Mouse (Mus musculus) forebrain, embryonic 13.5 days (tissue): Measurements from ENCODE around the gene Crisp2. TPM values are rescaled to one million over a fixed set of nuclear protein-coding genes. Genes with fewer than 3 reads are reported as not detected.
A peak's percentile ranks its signal among the peaks of the same experiment; 100 is the strongest.

Experiments used
- ATAC-seq: fragments of 200-750 bp; cut with Nextera tagmentation; 2 replicates; pipeline ENCODE4 v1.8.0; 2017
- H3K27ac ChIP-seq: fragments of 300-500 bp; sonication (generic); 2 replicates; pipeline ENCODE4 v1.5.1; 2015; ENCODE audit warnings: inconsistent platforms, mild to moderate bottlenecking, moderate library complexity
- H3K27me3 ChIP-seq: fragments of 300-500 bp; sonication (generic); 2 replicates; pipeline ENCODE4 v1.6.1; 2015; ENCODE audit warnings: mild to moderate bottlenecking, inconsistent platforms
- H3K36me3 ChIP-seq: fragments of 300-500 bp; sonication (generic); 2 replicates; pipeline ENCODE4 v1.6.1; 2015; ENCODE audit warnings: mild to moderate bottlenecking, inconsistent platforms; ENCODE audit not compliant: poor library complexity, severe bottlenecking
- H3K4me1 ChIP-seq: fragments of 300-500 bp; sonication (generic); 2 replicates; pipeline ENCODE4 v1.6.1; 2015; ENCODE audit warnings: inconsistent platforms
- H3K4me2 ChIP-seq: fragments of 300-500 bp; sonication (generic); 2 replicates; pipeline ENCODE4 v1.6.1; 2015; ENCODE audit warnings: inconsistent platforms, mild to moderate bottlenecking, moderate library complexity
- H3K4me3 ChIP-seq: fragments of 300-500 bp; sonication (generic); 2 replicates; pipeline ENCODE4 v1.5.1; 2015; ENCODE audit warnings: mild to moderate bottlenecking, inconsistent platforms
- H3K9ac ChIP-seq: fragments of 300-500 bp; sonication (generic); 2 replicates; pipeline ENCODE4 v1.6.1; 2015; ENCODE audit warnings: mild to moderate bottlenecking, inconsistent platforms
- H3K9me3 ChIP-seq: fragments of 300-500 bp; sonication (generic); replicated peaks from 2 replicates; pipeline ENCODE4 v1.6.1; 2016; ENCODE audit warnings: inconsistent platforms
- WGBS: fragments of 180-500 bp; shearing (Covaris S2); methylation state at CpG from one replicate; pipeline ENCODE4 v1.1.7; 2015; 5-methylcytosine and 5-hydroxymethylcytosine counted together
- polyA plus RNA-seq: library from polyadenylated mRNA; unstranded; fragments of >200 nt; fragmentation: Nextera tagmentation; extraction: Ambion mirVana; gene quantifications from 2 replicates; pipeline ENCODE4 v1.2.1, GENCODE M21; 2015

Gene Crisp2
- polyA plus RNA-seq, result not detected in 2 replicates

DNA sequence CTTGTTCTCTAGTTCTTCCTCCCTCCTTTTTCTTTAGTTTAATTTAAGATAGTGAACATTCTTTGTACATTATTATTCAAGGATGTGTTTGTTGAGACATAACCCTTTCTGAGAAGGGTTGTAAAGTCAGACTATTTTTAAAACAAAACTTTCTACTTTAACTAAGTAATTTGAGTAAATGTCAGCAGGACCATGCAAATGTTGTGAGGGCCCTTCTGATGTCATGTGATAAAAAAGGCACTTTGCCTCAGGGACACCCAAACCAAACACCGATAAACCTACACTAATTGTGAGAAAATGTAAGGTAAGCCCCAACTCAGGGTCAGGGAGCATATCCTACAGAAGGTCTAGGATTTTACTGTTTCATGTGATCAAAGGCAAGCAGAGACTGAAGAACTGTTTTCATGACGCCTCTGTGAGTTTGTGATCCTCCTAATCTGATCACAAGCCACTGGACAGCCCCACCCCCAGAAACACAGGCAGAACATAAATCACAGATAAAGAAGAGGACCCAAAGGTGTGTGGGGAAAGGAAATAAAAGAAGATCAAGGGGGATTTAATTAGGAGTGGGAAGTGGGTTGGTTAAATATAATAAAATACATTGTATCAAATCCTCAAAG is at the start of gene Crisp2:
Gene Crisp2, minus strand, starts transcription at position 51 of the 620 bp plus-strand sequence.
- no peak for ATAC-seq
- H3K4me2 ChIP-seq, result no peak within 1 kb of the TSS
- H3K4me1 ChIP-seq, result no peaks in the 10 kb centered on the region
- no peak within 1 kb of the TSS for H3K27ac ChIP-seq
- no peak within 1 kb of the TSS for H3K9ac ChIP-seq
- H3K9me3 ChIP-seq, result no peaks in the 10 kb centered on the region
- H3K36me3 ChIP-seq, result no peaks in the 10 kb centered on the region
- H3K27me3 ChIP-seq, result no peaks in the 10 kb centered on the region
- no peak within 1 kb of the TSS for H3K4me3 ChIP-seq
- 59% methylated on average over 2 of the region's 2 CpGs for WGBS

DNA sequence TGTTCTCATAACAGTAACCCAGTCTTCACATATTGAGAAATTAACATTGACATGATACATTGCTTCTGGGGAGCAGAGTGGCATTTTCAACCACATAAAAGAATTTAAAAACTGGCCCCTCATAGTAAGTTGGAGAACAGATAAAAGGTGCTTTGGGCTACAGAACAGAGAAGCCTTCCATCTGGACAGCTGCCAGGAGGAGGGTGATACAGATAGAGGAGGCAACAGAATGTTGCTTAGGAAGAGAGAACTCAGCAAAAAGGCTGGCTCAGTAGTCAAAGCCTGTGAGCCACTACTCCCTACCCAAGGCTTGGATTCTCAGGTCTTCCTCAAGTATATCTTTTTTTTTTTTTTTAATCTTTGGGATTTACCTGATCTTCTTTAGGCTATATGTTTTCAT is 48.3 kb upstream of the Crisp2 start:
- H3K27ac ChIP-seq, result no peak overlapping the region
- H3K27me3 ChIP-seq, result no peaks in the 10 kb centered on the region
- no peaks in the 10 kb centered on the region for H3K9me3 ChIP-seq
- ATAC-seq, result no peak
- H3K4me1 ChIP-seq, result no peaks in the 10 kb centered on the region
- H3K36me3 ChIP-seq, result no peaks in the 10 kb centered on the region
- no peak overlapping the region for H3K4me3 ChIP-seq
- H3K9ac ChIP-seq, result no peak overlapping the region
- H3K4me2 ChIP-seq, result no peak overlapping the region

DNA sequence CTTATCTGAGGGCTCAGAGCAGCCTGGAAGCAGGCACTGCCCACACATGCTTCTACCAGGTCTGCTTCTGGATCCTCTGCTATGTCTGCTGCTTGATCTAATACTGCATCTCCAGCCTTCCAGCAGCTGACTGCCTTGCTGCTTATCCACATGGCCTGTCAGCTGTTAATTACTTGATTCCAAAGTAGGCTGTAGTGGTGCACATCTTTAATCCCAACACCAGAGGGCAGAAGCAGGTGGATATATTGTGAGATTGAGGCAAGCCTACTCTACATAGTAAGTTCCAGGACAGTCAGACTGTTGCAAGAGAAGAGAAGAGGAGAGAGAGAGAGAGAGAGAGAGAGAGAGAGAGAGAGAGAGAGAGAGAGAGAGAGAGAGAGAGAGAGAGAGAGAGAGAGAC is 30.5 kb upstream of the Crisp2 start:
- H3K4me2 ChIP-seq, result no peak overlapping the region
- no peak overlapping the region for H3K9ac ChIP-seq
- no peaks in the 10 kb centered on the region for H3K27me3 ChIP-seq
- H3K9me3 ChIP-seq, result no peaks in the 10 kb centered on the region
- ATAC-seq, result 0 out of 2 replicates have a peak, but pooled peaks have one; percentile 51
- H3K4me1 ChIP-seq, result no peaks in the 10 kb centered on the region
- H3K27ac ChIP-seq, result no peak overlapping the region
- H3K4me3 ChIP-seq, result no peak overlapping the region
- H3K36me3 ChIP-seq, result no peaks in the 10 kb centered on the region

DNA sequence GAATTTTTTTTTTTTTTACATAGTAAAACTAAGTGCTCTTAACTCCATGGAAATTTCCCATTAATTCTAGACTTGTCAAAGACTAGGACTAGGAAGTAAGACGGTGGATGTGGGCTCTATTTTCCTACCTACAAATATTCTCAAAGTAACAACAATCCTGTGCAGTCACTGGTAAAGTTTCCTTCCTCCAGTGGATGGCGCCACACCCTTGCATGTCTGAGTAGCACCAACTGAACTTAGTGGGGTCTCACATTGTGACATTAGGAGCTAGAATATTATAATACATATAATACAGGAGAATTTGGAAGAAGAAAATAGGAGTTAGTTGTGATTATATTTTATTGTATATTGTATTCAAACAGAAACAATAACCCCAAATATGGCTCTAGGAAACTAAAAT is 25.1 kb upstream of the Crisp2 start:
- Histone ChIP-seq H3K9me3 (no peaks in the 10 kb centered on the region), H3K4me3 (no peak overlapping the region), H3K27ac (no peak overlapping the region), H3K27me3 (no peaks in the 10 kb centered on the region), H3K4me1 (no peaks in the 10 kb centered on the region), H3K36me3 (no peaks in the 10 kb centered on the region), H3K9ac (no peak overlapping the region), H3K4me2 (no peak overlapping the region)
- ATAC-seq, result no peak
- WGBS, result 66% methylated on average over 2 of the region's 2 CpGs

DNA sequence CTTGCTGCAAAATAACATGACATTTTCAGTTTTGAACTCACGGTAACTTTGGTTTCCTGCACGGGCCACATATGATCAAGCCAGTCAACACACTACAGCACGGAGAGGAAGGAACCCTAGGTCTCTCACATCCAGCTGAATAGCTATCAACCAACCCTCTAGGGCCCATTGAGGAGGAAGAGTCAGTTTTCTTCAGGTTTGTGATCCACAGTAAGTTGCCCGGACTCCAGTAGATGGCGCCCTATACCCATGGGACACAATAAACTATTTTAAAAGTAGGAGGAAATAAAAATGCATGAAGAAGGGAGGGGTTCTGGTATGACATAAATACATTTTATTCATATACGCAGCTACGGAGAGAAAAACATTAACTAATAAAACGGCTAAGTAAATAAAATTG is 17.7 kb upstream of the Crisp2 start:
- 66% methylated on average over 8 of the region's 8 CpGs for WGBS
- Histone ChIP-seq H3K9me3 (no peaks in the 10 kb centered on the region), H3K36me3 (no peaks in the 10 kb centered on the region), H3K27ac (no peak overlapping the region), H3K4me1 (no peaks in the 10 kb centered on the region), H3K4me3 (no peak overlapping the region), H3K9ac (no peak overlapping the region), H3K27me3 (no peaks in the 10 kb centered on the region), H3K4me2 (no peak overlapping the region)
- ATAC-seq, result no peak

DNA sequence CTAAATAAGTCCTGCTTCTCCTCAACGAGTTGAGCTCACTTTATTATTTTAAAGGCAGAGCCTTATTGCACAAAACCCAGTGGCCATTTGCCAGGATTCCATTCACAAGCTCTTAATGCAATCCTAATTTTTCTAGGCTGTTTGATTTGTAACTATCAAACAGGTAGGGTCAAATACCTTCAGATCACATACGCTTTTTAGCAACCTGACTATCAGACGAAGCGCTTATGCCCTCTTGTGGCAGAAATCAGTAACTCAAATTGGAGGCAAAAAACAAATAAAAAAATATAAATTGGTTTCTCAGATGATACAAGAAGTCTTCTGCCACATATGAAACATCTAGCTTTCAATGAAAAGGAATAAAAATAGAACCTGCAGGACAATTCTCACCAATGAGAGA is 17.0 kb upstream of the Crisp2 start:
- Histone ChIP-seq H3K27ac (no peak overlapping the region), H3K36me3 (no peaks in the 10 kb centered on the region), H3K9me3 (no peaks in the 10 kb centered on the region), H3K27me3 (no peaks in the 10 kb centered on the region), H3K9ac (no peak overlapping the region), H3K4me3 (no peak overlapping the region), H3K4me1 (no peaks in the 10 kb centered on the region), H3K4me2 (no peak overlapping the region)
- WGBS, result 24% methylated on average over 4 of the region's 4 CpGs
- ATAC-seq, result no peak

DNA sequence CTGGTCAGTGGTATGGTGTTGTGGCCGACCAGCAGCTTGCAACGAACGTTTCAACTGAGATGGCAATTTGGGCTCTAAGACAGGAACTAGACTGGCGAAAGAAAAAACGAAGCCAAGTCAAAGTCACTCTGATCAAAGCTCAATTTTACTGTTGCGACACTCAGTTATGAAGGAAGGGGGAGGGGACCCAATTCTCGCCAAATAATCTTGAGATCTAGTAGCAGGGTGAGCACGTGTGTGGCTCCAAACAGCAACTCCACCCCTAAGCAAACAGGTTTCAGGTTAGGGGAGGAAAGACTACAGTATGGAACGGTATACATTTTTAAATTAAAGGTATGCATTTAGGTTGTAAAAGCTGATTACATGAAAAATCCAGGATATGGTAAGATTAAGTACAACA is 14.7 kb upstream of the Crisp2 start:
- Histone ChIP-seq H3K27ac (no peak overlapping the region), H3K9ac (no peak overlapping the region), H3K36me3 (no peaks in the 10 kb centered on the region), H3K27me3 (no peaks in the 10 kb centered on the region), H3K4me3 (no peak overlapping the region), H3K4me2 (no peak overlapping the region), H3K4me1 (no peaks in the 10 kb centered on the region), H3K9me3 (no peaks in the 10 kb centered on the region)
- no peak for ATAC-seq
- 86% methylated on average over 9 of the region's 9 CpGs for WGBS

DNA sequence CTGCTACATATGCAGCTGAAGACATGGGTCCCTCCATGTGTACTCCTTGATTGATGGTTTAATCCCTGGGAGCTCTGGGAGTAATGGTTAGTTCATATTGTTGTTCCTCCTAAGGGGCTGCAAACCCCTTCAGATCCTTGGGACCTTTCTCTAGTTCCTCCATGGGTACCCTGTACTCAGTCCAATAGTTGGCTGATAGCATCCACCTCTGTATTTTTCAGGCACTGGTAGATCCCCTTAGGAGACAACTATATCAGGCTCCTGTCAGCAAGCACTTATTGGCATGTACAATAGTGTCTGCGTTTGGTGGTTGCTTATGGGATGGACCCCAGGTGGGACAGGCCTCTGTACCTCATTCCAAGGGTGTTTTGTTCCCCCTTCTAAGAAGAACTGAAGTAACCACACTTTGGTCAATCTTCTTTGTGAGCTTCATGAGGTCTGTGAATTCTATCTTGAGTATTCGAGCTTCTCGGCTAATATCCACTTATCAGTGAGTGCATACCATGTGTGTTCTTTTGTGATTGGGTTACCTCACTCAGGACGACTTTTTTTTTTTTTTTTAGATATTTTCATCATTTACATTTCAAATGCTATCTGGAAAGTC is 10.6 kb upstream of the Crisp2 start:
- no peak overlapping the region for H3K4me3 ChIP-seq
- no peak overlapping the region for H3K9ac ChIP-seq
- no peaks in the 10 kb centered on the region for H3K9me3 ChIP-seq
- no peak for ATAC-seq
- no peak overlapping the region for H3K27ac ChIP-seq
- 80% methylated on average over 4 of the region's 4 CpGs for WGBS
- H3K4me1 ChIP-seq, result no peaks in the 10 kb centered on the region
- H3K36me3 ChIP-seq, result no peaks in the 10 kb centered on the region
- H3K4me2 ChIP-seq, result no peak overlapping the region
- H3K27me3 ChIP-seq, result no peaks in the 10 kb centered on the region

DNA sequence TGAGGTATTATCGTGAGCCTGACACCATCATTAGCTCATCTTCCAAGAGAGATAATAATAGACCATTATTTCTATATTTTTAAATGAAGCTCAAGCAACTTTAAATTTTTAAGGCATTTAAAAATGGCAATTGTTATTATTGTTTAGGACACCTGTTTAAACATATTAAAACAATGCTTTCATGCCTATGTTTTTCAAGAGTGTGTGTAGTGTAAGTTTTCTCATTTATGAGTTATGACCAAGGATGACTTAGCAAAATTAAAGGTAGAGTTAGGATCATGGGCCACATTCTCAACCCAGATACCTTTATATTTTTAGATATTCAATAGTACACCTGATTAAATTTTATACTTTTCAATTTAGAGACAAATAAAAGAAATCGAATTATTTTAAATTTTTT is 5.5 kb upstream of the Crisp2 start:
- Histone ChIP-seq H3K9ac (no peak overlapping the region), H3K36me3 (no peaks in the 10 kb centered on the region), H3K9me3 (no peaks in the 10 kb centered on the region), H3K27me3 (no peaks in the 10 kb centered on the region), H3K4me1 (no peaks in the 10 kb centered on the region), H3K4me2 (no peak overlapping the region), H3K27ac (no peak overlapping the region), H3K4me3 (no peak overlapping the region)
- WGBS, result 72% methylated on average over 2 of the region's 2 CpGs
- no peak for ATAC-seq

DNA sequence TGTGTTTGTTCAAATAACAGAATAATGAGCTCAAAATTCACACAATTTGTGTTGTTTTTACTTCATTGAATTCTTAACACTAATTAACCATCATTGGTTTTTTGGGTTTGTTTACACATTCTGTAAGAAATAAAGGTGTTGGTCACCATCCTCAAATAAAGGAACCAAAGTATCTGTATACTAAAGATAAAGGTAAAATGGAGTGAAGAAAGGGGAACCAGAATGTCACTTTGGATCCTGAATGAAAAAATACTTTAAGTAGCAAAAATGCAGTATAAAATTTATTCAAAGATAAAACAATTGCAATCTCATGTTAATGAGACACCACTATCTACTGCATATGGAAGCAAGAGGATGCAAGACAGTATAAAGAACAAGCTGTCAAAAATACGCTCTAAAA is 4.8 kb upstream of the Crisp2 start:
- Histone ChIP-seq H3K9ac (no peak overlapping the region), H3K27ac (no peak overlapping the region), H3K4me1 (no peaks in the 10 kb centered on the region), H3K36me3 (no peaks in the 10 kb centered on the region), H3K9me3 (no peaks in the 10 kb centered on the region), H3K4me2 (no peak overlapping the region), H3K27me3 (no peaks in the 10 kb centered on the region), H3K4me3 (no peak overlapping the region)
- ATAC-seq, result no peak
- WGBS, result 88% methylated on average over 1 of the region's 1 CpGs

DNA sequence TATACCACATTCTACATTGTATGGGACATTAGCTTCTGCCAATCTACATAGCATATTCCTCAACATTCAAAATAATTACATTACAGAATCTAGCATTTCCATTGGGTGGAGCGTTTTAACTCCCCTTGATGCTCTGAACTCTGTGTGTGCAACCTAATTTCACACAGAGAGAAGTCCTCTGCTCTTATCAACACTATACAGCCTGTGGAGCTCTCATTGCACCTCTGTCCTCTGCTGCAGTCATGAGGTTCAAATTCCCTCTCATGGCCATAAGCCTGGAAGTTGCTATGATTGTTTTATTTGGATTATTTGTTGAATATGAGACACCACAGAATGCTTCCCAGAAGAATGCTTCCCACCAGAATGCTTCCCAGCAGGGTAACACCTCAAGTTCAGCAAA is 4.1 kb upstream of the Crisp2 start, which contains the start of gene Rhag:
Gene Rhag, plus strand, starts transcription at position 193 of the 400 bp plus-strand sequence.
- no peaks in the 10 kb centered on the region for H3K9me3 ChIP-seq
- no peaks in the 10 kb centered on the region for H3K4me1 ChIP-seq
- no peak within 1 kb of the TSS for H3K4me2 ChIP-seq
- ATAC-seq, result no peak
- no peak within 1 kb of the TSS for H3K4me3 ChIP-seq
- no peaks in the 10 kb centered on the region for H3K27me3 ChIP-seq
- H3K27ac ChIP-seq, result no peak within 1 kb of the TSS
- no peak within 1 kb of the TSS for H3K9ac ChIP-seq
- 69% methylated on average over 1 of the region's 1 CpGs for WGBS
- no peaks in the 10 kb centered on the region for H3K36me3 ChIP-seq

DNA sequence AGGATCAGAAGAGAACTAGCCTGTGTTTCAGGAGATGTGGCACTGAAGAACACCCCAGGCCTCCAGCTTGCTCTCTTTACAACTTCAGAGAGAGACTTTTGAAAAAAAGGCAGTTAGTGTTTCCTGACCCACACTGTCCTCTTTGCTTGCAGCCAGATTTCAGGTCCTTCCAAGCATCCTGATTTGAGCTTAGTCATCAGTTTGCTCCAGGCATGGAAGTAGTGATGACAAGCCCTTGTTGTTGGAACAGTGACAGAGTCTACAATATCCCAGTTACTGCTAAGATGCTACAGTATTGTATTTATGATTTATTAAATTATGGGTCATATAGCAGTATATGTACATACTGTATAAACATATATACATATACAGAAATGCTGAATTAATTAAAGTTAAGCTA is 1.3 kb upstream of the Crisp2 start:
- H3K27me3 ChIP-seq, result no peaks in the 10 kb centered on the region
- H3K9ac ChIP-seq, result no peak overlapping the region
- ATAC-seq, result no peak
- no peaks in the 10 kb centered on the region for H3K9me3 ChIP-seq
- no peaks in the 10 kb centered on the region for H3K36me3 ChIP-seq
- H3K4me3 ChIP-seq, result no peak overlapping the region
- H3K4me1 ChIP-seq, result no peaks in the 10 kb centered on the region
- H3K27ac ChIP-seq, result no peak overlapping the region
- no peak overlapping the region for H3K4me2 ChIP-seq

DNA sequence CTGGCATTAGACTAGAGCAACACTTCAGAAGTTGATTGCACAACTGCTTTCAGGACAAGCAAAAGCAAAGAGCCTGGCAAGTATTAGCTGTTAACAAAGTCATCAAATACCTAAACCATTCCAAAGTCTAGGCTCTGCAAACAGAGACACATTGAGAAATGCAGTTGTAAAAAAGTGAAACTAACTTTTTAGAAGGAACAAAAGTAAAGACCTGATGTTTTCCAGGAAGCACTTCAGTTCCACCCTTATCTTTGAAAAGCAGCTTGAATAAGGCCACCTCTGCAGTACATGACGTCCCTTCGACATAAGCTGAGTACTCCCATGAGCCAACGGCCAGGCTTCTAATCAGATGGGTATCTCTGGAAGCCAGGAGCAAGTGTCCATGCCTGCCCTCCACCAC is 253 bp downstream of the Crisp2 start:
- Histone ChIP-seq H3K4me2 (no peak overlapping the region), H3K27me3 (no peaks in the 10 kb centered on the region), H3K9ac (no peak overlapping the region), H3K9me3 (no peaks in the 10 kb centered on the region), H3K27ac (no peak overlapping the region), H3K36me3 (no peaks in the 10 kb centered on the region), H3K4me3 (no peak overlapping the region), H3K4me1 (no peaks in the 10 kb centered on the region)
- 75% methylated on average over 3 of the region's 3 CpGs for WGBS
- no peak for ATAC-seq
